Mouse (Mus musculus): Measurements from ENCODE around the gene Fggy. TPM values are rescaled to one million over a fixed set of nuclear protein-coding genes. Genes with fewer than 3 reads are reported as not detected.
A peak's percentile ranks its signal among the peaks of the same experiment; 100 is the strongest.

The Fggy gene
- polyA plus RNA-seq, 1 experiment from 2014 or later, result 30.0 TPM

- Histone ChIP-seq H3K4me1 (peaks cover 2% of the 10 kb centered on the region; the same call in 1 of the 2 replicates), H3K9ac (no peak overlapping the region), H3K27me3 (no peaks in the 10 kb centered on the region), H3K9me3 (replicated peaks) (no peaks in the 10 kb centered on the region), H3K4me2 (no peak overlapping the region), H3K36me3 (no peaks in the 10 kb centered on the region), H3K4me3 (replicated peaks) (no peak overlapping the region), H3K27ac (peak overlapping the region; percentile 14; the same call in 1 of the 2 replicates)
- ATAC-seq (replicated peaks; ENCODE audit: low FRiP score), result no peak
- 76% methylated on average over 4 of the region's 4 CpGs for WGBS
These were observed 318.6 kb downstream of the Fggy start for GRCm38 (mm10) chr4:95875896-95876295.

DNA sequence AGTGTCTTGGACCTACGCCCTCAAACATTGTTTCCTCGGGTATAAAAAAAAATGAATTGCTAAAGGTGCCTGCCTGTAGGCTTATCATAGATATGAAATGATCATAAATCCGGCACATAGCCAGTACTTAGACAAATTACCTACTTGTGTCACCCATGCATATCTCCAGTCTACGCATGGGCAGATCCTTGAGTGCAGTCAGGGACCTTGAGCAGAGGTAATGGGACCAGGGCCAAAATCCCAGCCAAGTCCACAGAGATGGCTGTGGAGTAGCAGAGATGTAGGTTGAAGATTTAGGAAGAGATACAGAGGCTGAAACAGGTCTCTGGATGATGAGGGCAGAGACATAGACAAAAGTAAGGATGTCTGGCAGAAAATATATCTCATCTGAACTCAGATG lies 320.1 kb downstream of the Fggy start:
- Histone ChIP-seq H3K9ac (no peak overlapping the region), H3K27me3 (no peaks in the 10 kb centered on the region), H3K4me2 (no peak overlapping the region), H3K9me3 (replicated peaks) (no peaks in the 10 kb centered on the region), H3K27ac (no peak overlapping the region), H3K4me1 (no peaks in the 10 kb centered on the region), H3K36me3 (no peaks in the 10 kb centered on the region), H3K4me3 (replicated peaks) (no peak overlapping the region)
- no peak for ATAC-seq (replicated peaks; ENCODE audit: low FRiP score)
- 79% methylated on average over 4 of the region's 4 CpGs for WGBS

DNA sequence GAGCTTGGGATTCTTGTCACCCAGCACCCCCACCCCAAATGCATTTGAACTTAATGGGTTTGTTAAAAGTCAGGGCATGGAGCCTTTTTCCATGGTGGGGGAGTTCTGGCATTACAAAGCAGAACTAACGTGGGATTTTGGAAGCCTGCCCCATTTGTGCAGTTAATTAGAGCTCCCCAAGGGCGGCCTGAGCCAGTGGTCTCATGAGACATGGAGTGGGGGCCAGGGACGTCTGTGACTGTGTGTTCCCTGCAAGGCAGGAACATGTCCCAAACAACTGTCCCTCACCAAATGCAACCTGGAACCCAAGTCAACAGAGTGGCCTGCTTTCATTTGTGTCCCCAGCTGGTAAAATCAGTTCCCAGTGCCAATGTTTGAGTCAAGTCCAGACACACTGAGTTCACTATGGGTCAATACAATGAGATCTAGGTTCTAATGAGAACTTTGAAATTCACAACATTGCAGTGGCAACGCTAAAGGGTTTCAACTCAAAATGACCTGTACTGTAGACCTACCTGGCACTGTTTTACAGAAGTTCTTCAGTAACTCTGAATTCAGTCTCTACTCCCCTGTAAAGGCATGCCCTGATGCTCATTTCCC lies 324.5 kb downstream of the Fggy start:
- H3K4me1 ChIP-seq, result no peaks in the 10 kb centered on the region
- H3K9ac ChIP-seq, result no peak overlapping the region
- no peak for ATAC-seq (replicated peaks; ENCODE audit: low FRiP score)
- H3K36me3 ChIP-seq, result no peaks in the 10 kb centered on the region
- no peak overlapping the region for H3K27ac ChIP-seq
- no peak overlapping the region for H3K4me2 ChIP-seq
- H3K9me3 ChIP-seq (replicated peaks), result no peaks in the 10 kb centered on the region
- no peaks in the 10 kb centered on the region for H3K27me3 ChIP-seq
- 68% methylated on average over 4 of the region's 4 CpGs for WGBS
- H3K4me3 ChIP-seq (replicated peaks), result no peak overlapping the region

DNA sequence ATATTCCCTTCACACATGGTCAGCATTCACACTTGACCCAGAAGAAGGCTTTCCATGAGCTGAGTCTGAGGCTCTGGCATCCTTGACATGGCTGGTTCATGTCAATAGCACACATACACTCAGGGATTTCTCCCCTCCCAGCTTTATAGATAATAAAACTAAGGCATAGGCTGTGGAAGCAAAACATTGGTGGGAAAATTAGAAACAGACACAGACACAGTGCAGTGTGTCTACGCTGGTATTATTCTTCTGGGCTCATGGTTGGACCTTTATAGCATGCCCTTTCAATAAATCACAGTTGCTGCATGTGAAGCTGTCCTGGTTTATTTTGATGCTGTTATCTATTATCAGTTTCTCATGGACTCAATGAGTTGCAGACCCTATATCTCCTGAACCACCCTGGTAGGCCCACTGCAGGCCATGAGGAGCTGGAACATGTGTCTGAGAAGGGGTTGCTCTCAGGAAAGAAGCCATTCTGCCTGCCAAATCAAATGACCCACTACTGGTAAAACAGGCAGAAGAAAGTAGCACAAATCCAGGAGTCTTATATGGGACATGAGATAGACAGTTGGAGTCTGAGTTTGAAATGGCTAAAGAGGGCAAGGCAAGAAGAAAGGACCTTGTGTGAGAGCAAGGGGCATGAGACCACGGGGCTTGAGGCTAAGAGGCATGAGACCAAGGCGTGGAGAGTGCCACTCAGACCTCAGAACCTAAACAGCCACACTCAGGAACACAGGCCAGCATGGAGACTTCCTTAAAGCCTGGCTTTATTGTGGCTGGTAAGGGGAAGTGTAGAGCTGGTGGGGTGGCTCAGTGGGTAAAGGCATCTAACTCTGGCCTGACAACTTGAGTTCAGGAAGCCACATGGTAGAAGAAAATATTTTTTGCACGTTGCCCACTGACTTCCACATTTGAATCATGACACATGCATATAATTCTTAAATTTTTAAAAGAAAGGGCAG lies 327.2 kb downstream of the Fggy start:
- Histone ChIP-seq H3K4me2 (no peak overlapping the region), H3K9me3 (replicated peaks) (no peaks in the 10 kb centered on the region), H3K36me3 (no peaks in the 10 kb centered on the region), H3K27ac (no peak overlapping the region), H3K4me1 (no peaks in the 10 kb centered on the region), H3K9ac (no peak overlapping the region), H3K27me3 (no peaks in the 10 kb centered on the region), H3K4me3 (replicated peaks) (no peak overlapping the region)
- WGBS, result 76% methylated on average over 4 of the region's 4 CpGs
- no peak for ATAC-seq (replicated peaks; ENCODE audit: low FRiP score)

- Histone ChIP-seq H3K36me3 (no peaks in the 10 kb centered on the region), H3K4me3 (replicated peaks) (no peak overlapping the region), H3K4me2 (no peak overlapping the region), H3K9me3 (replicated peaks) (no peaks in the 10 kb centered on the region), H3K27me3 (no peaks in the 10 kb centered on the region), H3K4me1 (peaks cover 18% of the 10 kb centered on the region), H3K27ac (no peak overlapping the region), H3K9ac (no peak overlapping the region)
- ATAC-seq (replicated peaks; ENCODE audit: low FRiP score), result no peak
- WGBS, result 85% methylated on average over 2 of the region's 2 CpGs
These were observed 338.0 kb downstream of the Fggy start for GRCm38 (mm10) chr4:95895199-95895754.

GRCm38 (mm10) chr4:95896571-95896970 lies 339.3 kb downstream of the Fggy start:
- no peaks in the 10 kb centered on the region for H3K9me3 ChIP-seq (replicated peaks)
- 34% methylated on average over 5 of the region's 5 CpGs for WGBS
- H3K27me3 ChIP-seq, result no peaks in the 10 kb centered on the region
- no peak overlapping the region for H3K4me2 ChIP-seq
- H3K27ac ChIP-seq, result 0 out of 2 replicates have a peak overlapping the region, but pooled peaks have one; percentile 32
- H3K36me3 ChIP-seq, result no peaks in the 10 kb centered on the region
- no peak for ATAC-seq (replicated peaks; ENCODE audit: low FRiP score)
- peaks cover 18% of the 10 kb centered on the region for H3K4me1 ChIP-seq
- no peak overlapping the region for H3K4me3 ChIP-seq (replicated peaks)
- no peak overlapping the region for H3K9ac ChIP-seq

GRCm38 (mm10) chr4:95897236-95897874 lies 340.0 kb downstream of the Fggy start:
- no peak for ATAC-seq (replicated peaks; ENCODE audit: low FRiP score)
- no peaks in the 10 kb centered on the region for H3K27me3 ChIP-seq
- H3K4me2 ChIP-seq, result no peak overlapping the region
- H3K4me3 ChIP-seq (replicated peaks), result no peak overlapping the region
- 0 out of 2 replicates have a peak overlapping the region, but pooled peaks have one; percentile 24 for H3K27ac ChIP-seq
- no peaks in the 10 kb centered on the region for H3K36me3 ChIP-seq
- peaks cover 18% of the 10 kb centered on the region for H3K4me1 ChIP-seq
- H3K9ac ChIP-seq, result no peak overlapping the region
- WGBS, result 77% methylated on average over 7 of the region's 7 CpGs
- no peaks in the 10 kb centered on the region for H3K9me3 ChIP-seq (replicated peaks)

GRCm38 (mm10) chr4:95898714-95899113 lies 341.4 kb downstream of the Fggy start:
- no peak for ATAC-seq (replicated peaks; ENCODE audit: low FRiP score)
- H3K27ac ChIP-seq, result no peak overlapping the region
- no peak overlapping the region for H3K4me3 ChIP-seq (replicated peaks)
- no peaks in the 10 kb centered on the region for H3K27me3 ChIP-seq
- no peak overlapping the region for H3K9ac ChIP-seq
- H3K4me2 ChIP-seq, result no peak overlapping the region
- no peaks in the 10 kb centered on the region for H3K36me3 ChIP-seq
- H3K4me1 ChIP-seq, result peaks cover 18% of the 10 kb centered on the region
- 44% methylated on average over 6 of the region's 6 CpGs for WGBS
- no peaks in the 10 kb centered on the region for H3K9me3 ChIP-seq (replicated peaks)

- Histone ChIP-seq H3K27ac (no peak overlapping the region), H3K4me3 (replicated peaks) (no peak overlapping the region), H3K9ac (no peak overlapping the region), H3K27me3 (no peaks in the 10 kb centered on the region), H3K36me3 (no peaks in the 10 kb centered on the region), H3K4me2 (no peak overlapping the region), H3K4me1 (peaks cover 18% of the 10 kb centered on the region), H3K9me3 (replicated peaks) (no peaks in the 10 kb centered on the region)
- no peak for ATAC-seq (replicated peaks; ENCODE audit: low FRiP score)
- WGBS, result 53% methylated on average over 4 of the region's 4 CpGs
These were observed 342.8 kb downstream of the Fggy start for GRCm38 (mm10) chr4:95899926-95900712.

DNA sequence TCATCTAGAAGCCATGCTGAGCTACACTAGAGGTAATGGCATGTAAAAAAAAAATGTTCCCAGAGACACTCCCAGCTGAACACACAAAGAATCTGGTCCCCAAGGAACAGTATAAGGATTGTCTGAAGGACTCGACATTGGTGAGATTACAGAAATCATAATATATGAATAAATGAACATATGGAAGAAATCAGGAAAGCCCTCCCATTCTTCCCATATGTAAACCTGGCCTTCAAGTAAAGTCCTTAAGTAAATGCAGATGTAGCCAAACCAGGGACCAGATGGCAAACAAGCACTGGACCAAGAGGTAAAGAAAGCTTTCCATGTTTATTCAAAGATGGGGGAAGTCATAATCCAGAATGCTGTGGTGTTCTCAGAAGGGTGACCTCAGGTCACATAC lies 343.5 kb downstream of the Fggy start:
- Histone ChIP-seq H3K9me3 (replicated peaks) (no peaks in the 10 kb centered on the region), H3K27me3 (no peaks in the 10 kb centered on the region), H3K36me3 (no peaks in the 10 kb centered on the region), H3K27ac (no peak overlapping the region), H3K9ac (no peak overlapping the region), H3K4me2 (no peak overlapping the region), H3K4me3 (replicated peaks) (no peak overlapping the region), H3K4me1 (peaks cover 18% of the 10 kb centered on the region)
- WGBS, result 56% methylated on average over 1 of the region's 1 CpGs
- no peak for ATAC-seq (replicated peaks; ENCODE audit: low FRiP score)

GRCm38 (mm10) chr4:95906141-95906540 lies 348.8 kb downstream of the Fggy start:
- H3K4me3 ChIP-seq (replicated peaks), result no peak overlapping the region
- H3K4me1 ChIP-seq, result no peaks in the 10 kb centered on the region
- no peaks in the 10 kb centered on the region for H3K36me3 ChIP-seq
- H3K9ac ChIP-seq, result no peak overlapping the region
- no peak for ATAC-seq (replicated peaks; ENCODE audit: low FRiP score)
- no peak overlapping the region for H3K27ac ChIP-seq
- no peaks in the 10 kb centered on the region for H3K27me3 ChIP-seq
- no peak overlapping the region for H3K4me2 ChIP-seq
- no peaks in the 10 kb centered on the region for H3K9me3 ChIP-seq (replicated peaks)

Measured in kidney, embryonic 15.5 days (tissue).